Mouse (Mus musculus) frontal cortex, postnatal 36 days (tissue): ENCODE results near the gene Satb1.

Source experiments
- DNase-seq, 2 experiments: peaks; one replicate each; pipeline ENCODE4 v3.0.0; 2022; ENCODE audit warnings: low spot score in 2 of 2

The Satb1 gene

GRCm38 (mm10) chr17:51832900-51833577 lies at the start of gene Satb1:
Gene Satb1 (minus strand): TSS chr17:51833290.
- DNase-seq, result peak; percentile 35 to 41

GRCm38 (mm10) chr17:51882566-51882965 lies 49.5 kb upstream of the Satb1 start:
- no peak for DNase-seq

- no peak for DNase-seq
Measured at GRCm38 (mm10) chr17:51880895-51881622, 48.0 kb upstream of the Satb1 start.

- no peak for DNase-seq
Measured at GRCm38 (mm10) chr17:51880221-51880620, 47.1 kb upstream of the Satb1 start.

- DNase-seq, result no peak
Measured at GRCm38 (mm10) chr17:51879736-51880135, 46.6 kb upstream of the Satb1 start.

- DNase-seq, result no peak
Measured at GRCm38 (mm10) chr17:51879171-51879570, 46.1 kb upstream of the Satb1 start.

- DNase-seq, result no peak
Measured at GRCm38 (mm10) chr17:51876471-51876870, 43.4 kb upstream of the Satb1 start.

- DNase-seq, result no peak
Measured at GRCm38 (mm10) chr17:51857616-51858015, 24.5 kb upstream of the Satb1 start.

GRCm38 (mm10) chr17:51856332-51856731 lies 23.2 kb upstream of the Satb1 start:
- DNase-seq, result no peak

GRCm38 (mm10) chr17:51855261-51855660 lies 22.2 kb upstream of the Satb1 start:
- no peak for DNase-seq

- no peak for DNase-seq
Measured at GRCm38 (mm10) chr17:51853952-51854351, 20.9 kb upstream of the Satb1 start.

GRCm38 (mm10) chr17:51840596-51840995 lies 7.5 kb upstream of the Satb1 start:
- no peak for DNase-seq

GRCm38 (mm10) chr17:51839484-51839883 lies 6.4 kb upstream of the Satb1 start:
- DNase-seq, result no peak

- DNase-seq, result no peak
Measured at GRCm38 (mm10) chr17:51836901-51837300, 3.8 kb upstream of the Satb1 start.

- DNase-seq, result no peak
Measured at GRCm38 (mm10) chr17:51836243-51836642, 3.2 kb upstream of the Satb1 start.

GRCm38 (mm10) chr17:51833578-51834361 lies 680 bp upstream of the Satb1 start:
- peak in 1 of 2 experiments; percentile 17 for DNase-seq

- peak; percentile 19 to 24 for DNase-seq
Measured at GRCm38 (mm10) chr17:51832421-51832875, 642 bp downstream of the Satb1 start.

GRCm38 (mm10) chr17:51831702-51832420 lies 1.2 kb downstream of the Satb1 start:
- DNase-seq, result peak in 1 of 2 experiments; percentile 21

GRCm38 (mm10) chr17:51831121-51831701 lies 1.9 kb downstream of the Satb1 start:
- DNase-seq, result no peak

GRCm38 (mm10) chr17:51829436-51829835 lies 3.7 kb downstream of the Satb1 start:
- no peak for DNase-seq

GRCm38 (mm10) chr17:51827922-51828410 lies 5.1 kb downstream of the Satb1 start:
- DNase-seq, result no peak
